Mouse (Mus musculus): ENCODE data around the gene Lama2. TPM values are rescaled to one million over a fixed set of nuclear protein-coding genes. Genes with fewer than 3 reads are reported as not detected.
A peak's percentile ranks its signal among the peaks of the same experiment; 100 is the strongest.

Gene Lama2
- polyA plus RNA-seq (2015; fragmentation: Nextera tagmentation; extraction: Ambion mirVana): 4.3 TPM in 2 replicates

GRCm38 (mm10) chr10:27619658-27620057 lies at the start of gene Lama2:
Lama2 (minus strand) TSS chr10:27619758.
- Histone ChIP-seq H3K36me3 (replicated peaks) (no peaks in the 10 kb centered on the region), H3K9me3 (no peaks in the 10 kb centered on the region), H3K4me3 (no peak within 1 kb of the TSS), H3K27ac (no peak within 1 kb of the TSS), H3K27me3 (replicated peaks) (no peaks in the 10 kb centered on the region), H3K4me2 (no peak within 1 kb of the TSS), H3K4me1 (peaks cover 6% of the 10 kb centered on the region; the same call in 1 of the 2 replicates), H3K9ac (no peak within 1 kb of the TSS)
- 92% methylated on average over 3 of the region's 3 CpGs for WGBS
- no peak for ATAC-seq (replicated peaks)

- H3K27me3 ChIP-seq (replicated peaks): no peaks in the 10 kb centered on the region
- ATAC-seq (replicated peaks): no peak
- no peak overlapping the region for H3K4me3 ChIP-seq
- no peaks in the 10 kb centered on the region for H3K4me1 ChIP-seq
- no peak overlapping the region for H3K9ac ChIP-seq
- H3K27ac ChIP-seq: no peak overlapping the region
- H3K4me2 ChIP-seq: no peak overlapping the region
- H3K9me3 ChIP-seq: no peaks in the 10 kb centered on the region
- H3K36me3 ChIP-seq (replicated peaks): no peaks in the 10 kb centered on the region
- 91% methylated on average over 1 of the region's 1 CpGs for WGBS
Observed at GRCm38 (mm10) chr10:27664391-27664790, 44.8 kb upstream of the Lama2 start.

- ATAC-seq (replicated peaks): no peak
- Histone ChIP-seq H3K4me1 (no peaks in the 10 kb centered on the region), H3K9me3 (no peaks in the 10 kb centered on the region), H3K36me3 (replicated peaks) (no peaks in the 10 kb centered on the region), H3K4me3 (no peak overlapping the region), H3K4me2 (no peak overlapping the region), H3K27me3 (replicated peaks) (no peaks in the 10 kb centered on the region), H3K9ac (no peak overlapping the region), H3K27ac (no peak overlapping the region)
- 63% methylated on average over 1 of the region's 1 CpGs for WGBS
Observed at GRCm38 (mm10) chr10:27663396-27663795, 43.8 kb upstream of the Lama2 start.

GRCm38 (mm10) chr10:27654164-27654563 lies 34.6 kb upstream of the Lama2 start:
- Histone ChIP-seq H3K4me2 (no peak overlapping the region), H3K36me3 (replicated peaks) (no peaks in the 10 kb centered on the region), H3K9me3 (no peaks in the 10 kb centered on the region), H3K9ac (no peak overlapping the region), H3K4me1 (no peaks in the 10 kb centered on the region), H3K4me3 (no peak overlapping the region), H3K27ac (no peak overlapping the region), H3K27me3 (replicated peaks) (no peaks in the 10 kb centered on the region)
- WGBS: 90% methylated on average over 4 of the region's 4 CpGs
- ATAC-seq (replicated peaks): no peak

- Histone ChIP-seq H3K36me3 (replicated peaks) (no peaks in the 10 kb centered on the region), H3K9me3 (no peaks in the 10 kb centered on the region)
Observed at GRCm38 (mm10) chr10:27652694-27653335, 33.3 kb upstream of the Lama2 start.

GRCm38 (mm10) chr10:27635721-27636120 lies 16.2 kb upstream of the Lama2 start:
- ATAC-seq (replicated peaks): no peak
- 77% methylated on average over 2 of the region's 2 CpGs for WGBS
- Histone ChIP-seq H3K9me3 (no peaks in the 10 kb centered on the region), H3K4me3 (no peak overlapping the region), H3K27me3 (replicated peaks) (no peaks in the 10 kb centered on the region), H3K27ac (no peak overlapping the region), H3K36me3 (replicated peaks) (no peaks in the 10 kb centered on the region), H3K4me1 (no peaks in the 10 kb centered on the region), H3K9ac (no peak overlapping the region), H3K4me2 (no peak overlapping the region)

More at GRCm38 (mm10) chr10:27652694-27653335, 33.3 kb upstream of the Lama2 start:
- Histone ChIP-seq H3K27me3 (replicated peaks) (no peaks in the 10 kb centered on the region), H3K9ac (no peak overlapping the region), H3K4me3 (no peak overlapping the region), H3K27ac (no peak overlapping the region), H3K4me2 (no peak overlapping the region), H3K4me1 (no peaks in the 10 kb centered on the region)
- WGBS: 65% methylated on average over 8 of the region's 8 CpGs
- no peak for ATAC-seq (replicated peaks)

- no peak overlapping the region for H3K4me2 ChIP-seq
- H3K27me3 ChIP-seq (replicated peaks): no peaks in the 10 kb centered on the region
- no peaks in the 10 kb centered on the region for H3K9me3 ChIP-seq
- no peak overlapping the region for H3K4me3 ChIP-seq
- WGBS: 76% methylated on average over 4 of the region's 4 CpGs
- ATAC-seq (replicated peaks): no peak
- H3K27ac ChIP-seq: no peak overlapping the region
- no peak overlapping the region for H3K9ac ChIP-seq
- H3K4me1 ChIP-seq: no peaks in the 10 kb centered on the region
- no peaks in the 10 kb centered on the region for H3K36me3 ChIP-seq (replicated peaks)
Observed at GRCm38 (mm10) chr10:27631002-27631401, 11.4 kb upstream of the Lama2 start.

GRCm38 (mm10) chr10:27621697-27622449 lies 2.3 kb upstream of the Lama2 start:
- H3K27ac ChIP-seq: no peak overlapping the region
- no peaks in the 10 kb centered on the region for H3K9me3 ChIP-seq
- no peak overlapping the region for H3K4me3 ChIP-seq
- H3K36me3 ChIP-seq (replicated peaks): no peaks in the 10 kb centered on the region
- no peak overlapping the region for H3K4me2 ChIP-seq
- whole genome bisulfite sequencing: 72% methylated on average over 9 of the region's 9 CpGs
- H3K9ac ChIP-seq: no peak overlapping the region
- no peak for ATAC-seq (replicated peaks)
- no peaks in the 10 kb centered on the region for H3K27me3 ChIP-seq (replicated peaks)
- H3K4me1 ChIP-seq: no peaks in the 10 kb centered on the region

GRCm38 (mm10) chr10:27617522-27618020 lies 2.0 kb downstream of the Lama2 start:
- H3K9me3 ChIP-seq: no peaks in the 10 kb centered on the region
- WGBS: 88% methylated on average over 4 of the region's 4 CpGs
- H3K9ac ChIP-seq: no peak overlapping the region
- no peak for ATAC-seq (replicated peaks)
- no peak overlapping the region for H3K4me3 ChIP-seq
- H3K4me2 ChIP-seq: no peak overlapping the region
- H3K36me3 ChIP-seq (replicated peaks): no peaks in the 10 kb centered on the region
- H3K27me3 ChIP-seq (replicated peaks): no peaks in the 10 kb centered on the region
- H3K4me1 ChIP-seq: peaks cover 6% of the 10 kb centered on the region; the same call in 1 of the 2 replicates
- H3K27ac ChIP-seq: no peak overlapping the region

- ATAC-seq (replicated peaks): 0 out of 2 replicates have a peak, but pooled peaks have one; percentile 50
Observed at GRCm38 (mm10) chr10:27616641-27617415, 2.7 kb downstream of the Lama2 start.

GRCm38 (mm10) chr10:27595675-27596074 lies 23.9 kb downstream of the Lama2 start:
- Histone ChIP-seq H3K4me2 (no peak overlapping the region), H3K36me3 (replicated peaks) (no peaks in the 10 kb centered on the region), H3K9ac (no peak overlapping the region), H3K4me3 (no peak overlapping the region), H3K27ac (no peak overlapping the region), H3K4me1 (no peaks in the 10 kb centered on the region), H3K9me3 (no peaks in the 10 kb centered on the region), H3K27me3 (replicated peaks) (no peaks in the 10 kb centered on the region)
- WGBS: 95% methylated on average over 3 of the region's 3 CpGs
- ATAC-seq (replicated peaks): no peak

More at GRCm38 (mm10) chr10:27616641-27617415, 2.7 kb downstream of the Lama2 start:
- Histone ChIP-seq H3K4me1 (peaks cover 6% of the 10 kb centered on the region; the same call in 1 of the 2 replicates), H3K4me3 (peak overlapping the region; percentile 25), H3K27ac (no peak overlapping the region), H3K9ac (0 out of 2 replicates have a peak overlapping the region, but pooled peaks have one; percentile 2), H3K9me3 (no peaks in the 10 kb centered on the region), H3K27me3 (replicated peaks) (no peaks in the 10 kb centered on the region), H3K4me2 (peak overlapping the region; percentile 49), H3K36me3 (replicated peaks) (no peaks in the 10 kb centered on the region)
- WGBS: 15% methylated on average over 18 of the region's 18 CpGs

- no peak overlapping the region for H3K9ac ChIP-seq
- ATAC-seq (replicated peaks): no peak
- H3K36me3 ChIP-seq (replicated peaks): no peaks in the 10 kb centered on the region
- H3K27me3 ChIP-seq (replicated peaks): no peaks in the 10 kb centered on the region
- no peaks in the 10 kb centered on the region for H3K4me1 ChIP-seq
- no peak overlapping the region for H3K4me3 ChIP-seq
- H3K4me2 ChIP-seq: no peak overlapping the region
- WGBS: 90% methylated on average over 2 of the region's 2 CpGs
- no peaks in the 10 kb centered on the region for H3K9me3 ChIP-seq
- H3K27ac ChIP-seq: no peak overlapping the region
Observed at GRCm38 (mm10) chr10:27533217-27533616, 86.3 kb downstream of the Lama2 start.

Data from midbrain, embryonic 15.5 days (tissue).